Mouse (Mus musculus): ENCODE results near the gene Ly6g6e.

DNA sequence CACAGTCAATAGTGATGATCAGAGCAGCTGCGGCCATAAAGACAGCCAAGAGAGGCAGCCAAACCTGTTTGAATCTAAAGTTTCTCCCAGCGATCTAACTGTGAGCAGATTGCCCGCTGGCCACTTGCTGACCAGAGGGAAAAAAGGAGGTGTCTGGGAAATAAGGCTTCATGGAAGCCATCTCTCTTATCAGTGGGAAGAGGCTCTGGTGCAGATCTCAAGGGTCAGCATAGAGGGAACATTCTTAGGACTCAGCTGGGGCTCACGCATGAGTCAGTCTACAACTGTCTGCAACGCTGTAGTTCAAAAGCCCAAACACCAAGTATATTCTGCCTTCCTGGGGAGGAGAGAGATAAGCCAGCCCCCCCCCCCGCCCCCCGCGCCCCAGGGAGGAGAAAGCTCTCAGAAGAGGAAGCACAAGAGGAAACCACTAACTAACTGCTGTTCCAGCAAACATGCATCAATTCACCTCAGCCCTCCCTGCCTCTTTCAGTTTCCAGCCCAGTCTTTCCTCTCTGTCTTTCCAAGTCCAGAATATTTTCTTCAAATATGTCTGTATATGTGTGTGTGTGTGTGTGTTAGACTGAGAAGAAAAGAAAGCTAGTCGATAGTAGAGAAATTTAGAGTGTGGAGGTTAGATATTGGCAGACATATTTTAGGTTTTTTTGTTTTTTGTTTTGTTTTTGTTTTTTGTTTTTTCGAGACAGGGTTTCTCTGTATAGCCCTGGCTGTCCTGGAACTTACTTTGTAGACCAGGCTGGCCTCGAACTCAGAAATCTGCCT lies 28.4 kb upstream of the Ly6g6e start:
- TF ChIP-seq CTCF (IDR thresholded peaks at IDR 0.05; ENCODE audit: control insufficient read depth, insufficient read depth, insufficient read length) (no peak), MAX (IDR thresholded peaks at IDR 0.05) (no peak), USF1 (IDR thresholded peaks at IDR 0.05; ENCODE audit: low read depth) (no peak)
